Mouse (Mus musculus) erythroblast, adult 5-6 weeks (primary cell): Measurements from ENCODE around the gene Fli1. TPM values are rescaled to one million over a fixed set of nuclear protein-coding genes. Genes with fewer than 3 reads are reported as not detected.

Source experiments
- ATAC-seq: replicated peaks from 2 replicates; pipeline ENCODE4 v1.8.0; 2016; ENCODE audit warnings: moderate number of reproducible peaks, mild to moderate bottlenecking, moderate TSS enrichment, inconsistent platforms; ENCODE audit not compliant: poor library complexity, low FRiP score, severe bottlenecking
- total RNA-seq, 2 experiments: library from RNA; stranded (forward) in 1 of 2; stranded (reverse) in 1 of 2; fragments of 150-400 nt in 1 of 2; fragments of 200-764, 138-1000 nt in 1 of 2; gene quantifications; 2 replicates each; pipeline versions ENCODE4 v1.2.3 to v1.2.4; 2015 to 2017; ENCODE audit warnings: low replicate concordance in 2 of 2

Gene Fli1
- total RNA-seq, 2 experiments from 2014 or later = 26.2 to 27.3 TPM

GRCm38 (mm10) chr9:32373656-32374055 is 169.0 kb downstream of the Fli1 start:
- no peak for ATAC-seq

Other genes with a start within 250 kb of the Fli1 start
- gene Kcnj5, start 198.5 kb downstream of the Fli1 start, total RNA-seq (2015; ENCODE audit: low replicate concordance) = 0.19 TPM in 1 of 2 replicates, not detected in the other
- 0.43 and 1.5 TPM in 2 replicates for gene Kcnj5, start 198.5 kb downstream of the Fli1 start, total RNA-seq (2017; ENCODE audit: low replicate concordance)
- gene Kcnj1, start 170.4 kb downstream of the Fli1 start, total RNA-seq (2015; ENCODE audit: low replicate concordance) = not detected in 2 replicates
- not detected in 2 replicates for gene Kcnj1, start 170.4 kb downstream of the Fli1 start, total RNA-seq (2017; ENCODE audit: low replicate concordance)
- gene Ets1, start 93.4 kb upstream of the Fli1 start, total RNA-seq (2015; ENCODE audit: low replicate concordance) = 5.0 and 6.5 TPM in 2 replicates
- gene Ets1, start 93.4 kb upstream of the Fli1 start, total RNA-seq (2017; ENCODE audit: low replicate concordance) = 10.5 and 11.3 TPM in 2 replicates